Mouse (Mus musculus) layer of hippocampus, adult 2 months (tissue): ENCODE data around the gene Ninj1. TPM values are rescaled to one million over a fixed set of nuclear protein-coding genes. Genes with fewer than 3 reads are reported as not detected.

Source experiments
- DNase-seq, 2 experiments: peaks; one replicate each; pipeline ENCODE4 v3.0.0; 2022; ENCODE audit warnings: low spot score in 2 of 2
- H3K27ac ChIP-seq: fragments of 200-600 bp; 2 replicates; pipeline ENCODE4 v1.8.1; 2022
- H3K4me3 ChIP-seq: fragments of 200-600 bp; 2 replicates; pipeline ENCODE4 v1.8.1; 2022; ENCODE audit warnings: mild to moderate bottlenecking
- CTCF ChIP-seq: fragments of 200-600 bp; conservative IDR thresholded peaks from 2 replicates; pipeline ENCODE4 v1.8.1; 2022; ENCODE audit warnings: antibody characterized with exemption, mild to moderate bottlenecking, moderate library complexity
- total RNA-seq, 2 experiments: library from RNA; stranded (reverse); gene quantifications; 2 replicates each; pipeline ENCODE4 v1.2.3; 2021

The Ninj1 gene
- total RNA-seq, 2 experiments from 2014 or later: 17.9 to 20.3 TPM

DNA sequence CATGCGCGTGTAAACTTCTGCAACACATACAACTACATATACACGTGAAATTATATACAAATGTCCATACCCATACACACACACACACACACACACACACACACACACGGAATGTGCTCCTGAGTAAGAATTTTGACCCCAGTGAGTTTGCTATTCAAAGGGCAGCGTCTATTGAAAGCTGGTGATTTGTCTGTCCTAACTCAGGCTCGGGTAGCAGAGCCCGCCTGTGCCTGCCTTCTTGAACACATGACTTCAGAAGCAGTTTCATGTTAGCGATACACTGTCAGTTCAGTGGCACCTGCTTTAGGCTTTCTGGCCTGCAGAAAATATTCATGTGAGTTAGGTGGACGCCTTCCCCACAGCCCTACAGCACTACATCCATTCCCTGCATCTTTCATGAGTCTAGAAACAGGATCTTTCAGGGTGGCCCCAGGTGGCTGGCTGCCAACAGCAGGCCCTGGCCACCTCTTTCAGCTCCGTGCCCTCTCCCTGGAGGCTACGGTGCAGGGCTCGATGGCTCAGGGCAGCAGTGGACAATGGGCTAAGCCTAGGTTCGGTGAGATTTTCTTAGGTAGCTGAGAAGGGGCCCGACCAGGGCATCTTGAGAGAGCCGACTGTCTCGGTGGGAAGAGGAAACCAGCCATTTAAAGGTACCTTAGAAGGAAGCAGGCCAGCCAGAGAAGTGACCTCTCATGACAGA is 5.0 kb downstream of the Ninj1 start:
- Histone ChIP-seq H3K27ac (no peak overlapping the region), H3K4me3 (no peak overlapping the region)
- no peak for DNase-seq
- TF ChIP-seq CTCF: no peak

DNA sequence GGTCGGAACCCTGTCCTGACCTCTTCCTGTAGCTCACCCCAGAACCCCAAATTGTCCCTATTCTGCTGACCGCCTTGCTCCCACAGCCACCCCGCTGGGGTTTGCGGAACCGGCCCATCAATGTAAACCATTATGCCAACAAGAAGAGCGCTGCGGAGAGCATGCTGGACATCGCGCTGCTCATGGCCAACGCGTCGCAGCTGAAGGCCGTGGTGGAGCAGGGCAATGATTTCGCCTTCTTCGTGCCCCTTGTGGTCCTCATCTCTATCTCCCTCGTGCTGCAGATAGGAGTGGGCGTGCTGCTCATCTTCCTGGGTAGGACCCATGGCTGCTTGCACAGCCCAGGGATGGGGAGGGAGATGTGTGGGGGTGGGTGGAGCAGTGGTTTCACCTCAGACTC is 6.4 kb downstream of the Ninj1 start:
- Histone ChIP-seq H3K27ac (no peak overlapping the region), H3K4me3 (no peak overlapping the region)
- no peak for TF ChIP-seq CTCF
- DNase-seq: no peak

DNA sequence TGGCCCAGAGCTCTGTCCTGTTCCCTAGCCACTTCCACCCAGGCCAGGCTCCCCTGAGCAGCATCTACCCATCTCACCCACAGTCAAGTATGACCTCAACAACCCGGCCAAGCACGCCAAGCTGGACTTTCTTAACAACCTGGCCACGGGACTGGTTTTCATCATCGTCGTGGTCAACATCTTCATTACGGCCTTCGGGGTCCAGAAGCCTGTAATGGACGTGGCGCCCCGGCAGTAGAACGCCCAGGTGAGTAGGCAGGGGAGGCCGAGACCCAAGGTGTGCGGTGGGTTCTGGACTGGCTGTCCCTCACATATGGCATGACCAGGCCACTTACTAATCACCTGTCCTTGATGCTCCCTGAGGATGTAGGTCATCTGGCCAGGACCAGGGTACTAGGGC is 7.5 kb downstream of the Ninj1 start:
- TF ChIP-seq CTCF: no peak
- Histone ChIP-seq H3K4me3 (no peak overlapping the region), H3K27ac (no peak overlapping the region)
- DNase-seq: no peak

DNA sequence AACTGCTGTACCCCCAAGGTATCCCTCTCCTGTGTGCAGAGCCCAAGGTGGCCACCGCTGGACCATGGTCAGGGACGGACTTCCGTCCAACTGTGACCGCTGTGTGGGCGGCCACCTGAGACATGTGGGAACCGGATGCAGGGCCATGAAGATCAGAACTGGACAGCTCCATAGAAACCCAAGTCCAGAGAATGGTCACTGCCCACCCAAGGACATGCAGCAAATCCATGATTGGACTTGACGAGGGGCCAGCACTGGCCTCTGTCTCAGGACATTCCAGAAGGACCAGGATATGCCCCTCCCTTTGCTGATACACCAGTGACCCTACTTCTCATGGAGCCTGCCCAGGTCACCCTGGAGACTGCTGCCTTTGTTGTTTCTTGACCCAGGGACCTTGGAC is 8.4 kb downstream of the Ninj1 start:
- H3K4me3 ChIP-seq: no peak overlapping the region
- no peak for DNase-seq
- H3K27ac ChIP-seq: no peak overlapping the region
- TF ChIP-seq CTCF: no peak

DNA sequence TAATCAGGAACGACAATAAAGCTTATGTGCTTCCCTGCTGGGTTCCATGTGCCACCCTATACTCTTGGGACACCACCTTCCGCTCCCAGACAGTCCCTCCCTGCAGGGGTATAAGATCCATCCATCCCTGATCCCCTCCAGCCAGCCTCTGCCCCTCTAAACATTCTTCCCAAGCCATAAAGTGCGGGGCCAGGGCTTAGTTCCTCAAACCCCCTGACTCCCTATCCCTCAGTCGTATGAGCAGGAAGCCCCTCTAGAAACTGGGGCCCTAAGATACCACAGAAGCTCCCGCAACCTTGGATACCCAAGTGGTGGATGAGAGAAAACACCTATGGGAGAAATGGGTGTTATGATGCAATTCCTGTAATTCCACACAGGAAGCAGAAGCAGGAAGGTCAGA is 8.9 kb downstream of the Ninj1 start:
- Histone ChIP-seq H3K4me3 (no peak overlapping the region), H3K27ac (no peak overlapping the region)
- no peak for TF ChIP-seq CTCF
- no peak for DNase-seq

DNA sequence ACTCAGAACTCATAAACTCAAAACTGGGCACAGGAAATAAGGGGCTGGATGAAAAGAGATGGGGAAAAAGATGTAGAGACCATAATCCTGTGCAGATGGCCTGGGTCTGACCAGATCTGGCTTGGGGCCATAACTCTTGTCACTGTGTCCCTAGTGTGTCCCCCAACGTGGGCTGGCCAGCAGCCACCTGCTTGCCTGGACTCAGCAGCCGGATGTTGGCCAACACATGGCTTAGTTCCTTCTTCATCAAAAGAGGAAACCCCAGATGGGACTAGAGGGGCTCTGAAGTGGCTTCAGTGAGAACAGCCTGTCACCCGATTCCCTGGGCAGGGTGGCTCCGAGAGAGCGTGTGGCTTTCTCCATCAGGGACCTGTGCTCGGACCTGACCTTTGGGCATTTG is 9.5 kb downstream of the Ninj1 start:
- H3K27ac ChIP-seq: no peak overlapping the region
- no peak overlapping the region for H3K4me3 ChIP-seq
- no peak for TF ChIP-seq CTCF
- DNase-seq: no peak

DNA sequence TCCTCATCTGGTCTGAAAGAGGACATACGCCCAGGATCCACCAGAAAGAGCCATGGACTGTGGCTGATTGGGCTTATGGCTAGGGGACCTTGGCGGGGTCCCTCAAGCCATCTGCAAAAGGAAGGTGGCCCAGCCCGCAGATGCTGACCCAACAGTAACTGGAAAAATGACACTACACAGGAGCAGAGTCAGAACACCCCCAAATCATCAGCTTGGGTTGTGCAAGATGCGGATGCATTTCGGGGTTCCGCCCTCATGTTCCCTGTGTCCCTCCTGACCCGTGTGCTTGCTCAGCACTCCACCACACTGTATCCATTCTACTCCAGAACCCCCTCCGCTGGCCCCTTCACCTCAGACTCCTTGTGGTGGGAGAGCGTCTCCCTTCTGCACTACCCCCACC is 11.4 kb downstream of the Ninj1 start:
- DNase-seq: no peak
- no peak for TF ChIP-seq CTCF
- Histone ChIP-seq H3K27ac (no peak overlapping the region), H3K4me3 (no peak overlapping the region)

DNA sequence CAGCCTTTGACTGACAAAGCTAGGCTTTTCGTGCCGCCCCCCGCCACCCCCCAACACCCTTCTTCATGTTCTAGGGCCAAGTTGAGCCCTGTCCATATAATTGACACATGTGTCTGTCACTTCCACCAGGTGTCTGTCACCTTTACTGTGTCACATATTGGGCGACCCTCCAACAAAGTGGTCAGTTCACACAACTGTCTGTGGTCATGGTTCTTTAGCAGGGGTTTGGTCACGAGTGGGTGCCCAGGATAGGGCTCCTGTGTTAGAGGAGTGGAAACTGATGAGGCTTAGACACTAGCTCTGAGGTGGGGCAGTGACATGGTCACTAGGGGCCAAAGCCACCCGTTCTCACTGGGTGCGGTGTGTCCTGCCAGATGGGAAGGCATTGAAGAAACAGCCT is 12.6 kb downstream of the Ninj1 start:
- TF ChIP-seq CTCF: no peak
- H3K27ac ChIP-seq: no peak overlapping the region
- no peak overlapping the region for H3K4me3 ChIP-seq
- DNase-seq: no peak

DNA sequence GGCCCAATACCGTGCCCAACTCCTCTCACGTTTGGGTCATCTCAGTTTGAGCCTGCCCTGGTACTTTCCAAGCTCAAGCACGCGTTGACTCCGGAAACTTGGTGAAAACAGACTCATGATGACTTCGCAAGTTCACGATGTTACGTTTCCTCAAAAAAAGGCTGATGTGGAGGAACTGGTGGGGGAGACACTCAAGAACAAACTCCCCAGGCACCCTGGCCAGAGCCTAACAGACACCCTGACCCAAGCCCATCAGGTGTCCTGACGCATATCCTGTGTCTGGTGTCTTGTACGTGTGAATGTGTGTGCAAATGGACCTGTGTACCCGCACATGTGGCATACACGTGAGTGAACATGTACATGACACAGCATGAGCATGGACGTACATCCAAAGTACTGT is 13.4 kb downstream of the Ninj1 start:
- no peak for TF ChIP-seq CTCF
- Histone ChIP-seq H3K27ac (no peak overlapping the region), H3K4me3 (no peak overlapping the region)
- DNase-seq: no peak

DNA sequence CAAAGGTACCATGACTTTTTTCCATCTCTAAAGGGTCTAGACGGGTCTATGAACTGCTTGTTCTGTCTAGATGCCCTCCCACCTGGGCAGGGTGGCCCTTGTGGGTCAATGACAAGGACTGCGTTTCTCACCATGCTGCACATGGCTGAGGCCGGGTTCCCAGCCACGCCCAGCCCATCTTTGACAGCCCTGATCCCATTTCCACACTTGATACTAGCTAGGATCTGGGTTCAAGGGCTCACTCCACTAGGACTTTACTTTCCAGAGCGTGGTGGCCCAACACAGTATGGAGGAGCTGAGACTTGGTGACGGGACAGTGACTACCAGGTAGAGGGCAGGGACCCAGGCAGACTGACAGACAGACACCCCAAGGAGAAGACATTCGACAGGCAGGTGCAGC is 15.3 kb downstream of the Ninj1 start:
- no peak for DNase-seq
- H3K4me3 ChIP-seq: no peak overlapping the region
- TF ChIP-seq CTCF: no peak
- H3K27ac ChIP-seq: no peak overlapping the region

DNA sequence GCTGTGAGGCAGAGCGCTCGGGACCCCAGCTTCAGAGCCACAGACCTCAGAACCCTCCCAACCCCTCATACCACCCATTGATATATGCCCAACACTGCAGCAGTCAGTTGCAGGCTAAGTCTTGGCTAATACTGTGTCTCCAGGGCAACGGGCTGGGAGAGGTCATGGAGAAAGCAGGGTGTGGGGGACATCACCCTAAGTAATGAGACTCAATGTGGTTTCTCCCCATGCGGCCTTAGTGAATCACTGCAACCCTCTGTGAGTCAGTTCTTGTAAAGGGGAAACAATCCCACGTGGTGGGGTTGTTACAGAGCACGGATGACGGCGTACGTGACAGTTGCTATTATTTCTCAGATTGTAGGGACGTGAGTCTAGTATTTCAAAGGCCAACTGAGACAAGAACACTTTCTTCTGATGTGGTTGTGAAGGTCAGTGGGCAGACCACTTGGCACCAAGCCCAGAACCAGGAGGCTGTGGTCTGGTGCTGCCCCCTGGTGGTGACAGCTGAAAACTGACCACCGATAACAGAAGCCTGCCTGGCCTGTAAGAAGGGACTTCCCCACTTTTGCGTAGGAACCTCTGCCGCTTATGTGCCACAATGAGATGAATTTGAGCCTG is 18.2 kb downstream of the Ninj1 start:
- TF ChIP-seq CTCF: peak; percentile 95
- no peak overlapping the region for H3K4me3 ChIP-seq
- peak; percentile 63 to 84 for DNase-seq
- H3K27ac ChIP-seq: no peak overlapping the region

DNA sequence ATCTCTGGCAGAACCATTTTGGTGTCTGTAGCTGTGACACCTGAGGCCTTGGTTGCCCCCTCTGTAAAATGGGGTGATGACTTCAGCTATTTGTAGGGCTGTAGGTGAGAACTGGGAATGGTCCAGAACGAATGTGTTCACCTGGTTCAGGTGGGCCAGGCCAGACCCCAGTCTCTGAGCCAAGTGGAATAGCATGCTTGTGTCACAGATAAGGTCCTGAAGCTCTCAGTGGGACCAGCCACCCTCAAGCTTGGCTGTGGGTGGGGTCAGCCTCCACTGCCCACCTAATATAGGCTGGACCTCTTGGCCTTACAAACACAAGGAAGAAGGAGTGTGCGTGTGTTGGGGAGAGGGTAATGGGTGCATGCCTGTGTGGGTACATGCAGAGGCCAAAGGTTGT is 19.1 kb downstream of the Ninj1 start:
- TF ChIP-seq CTCF: no peak

DNA sequence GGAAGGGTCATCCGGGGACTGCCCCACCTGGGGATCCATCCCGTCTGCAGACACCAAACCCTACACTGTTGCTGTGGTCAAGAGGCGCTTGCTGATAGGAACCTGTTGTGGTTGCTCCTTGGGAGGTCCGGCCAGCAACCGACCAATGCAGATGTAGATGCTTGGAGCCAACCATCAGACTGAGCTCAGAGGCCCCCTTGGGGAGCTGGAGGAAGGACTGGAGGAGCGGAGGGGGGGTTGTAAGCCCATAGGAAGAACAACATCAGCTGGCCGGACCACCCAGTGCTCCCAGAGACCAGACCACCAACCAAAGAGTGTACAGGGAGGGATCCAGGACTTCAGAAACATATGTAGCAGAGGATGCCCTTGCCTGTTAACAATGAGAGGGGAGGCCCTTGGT is 22.0 kb downstream of the Ninj1 start:
- TF ChIP-seq CTCF: no peak
- Histone ChIP-seq H3K27ac (no peak overlapping the region), H3K4me3 (no peak overlapping the region)
- no peak for DNase-seq

More for the DNA sequence above, 19.1 kb downstream of the Ninj1 start:
- H3K27ac ChIP-seq: no peak overlapping the region
- no peak for DNase-seq
- no peak overlapping the region for H3K4me3 ChIP-seq

DNA sequence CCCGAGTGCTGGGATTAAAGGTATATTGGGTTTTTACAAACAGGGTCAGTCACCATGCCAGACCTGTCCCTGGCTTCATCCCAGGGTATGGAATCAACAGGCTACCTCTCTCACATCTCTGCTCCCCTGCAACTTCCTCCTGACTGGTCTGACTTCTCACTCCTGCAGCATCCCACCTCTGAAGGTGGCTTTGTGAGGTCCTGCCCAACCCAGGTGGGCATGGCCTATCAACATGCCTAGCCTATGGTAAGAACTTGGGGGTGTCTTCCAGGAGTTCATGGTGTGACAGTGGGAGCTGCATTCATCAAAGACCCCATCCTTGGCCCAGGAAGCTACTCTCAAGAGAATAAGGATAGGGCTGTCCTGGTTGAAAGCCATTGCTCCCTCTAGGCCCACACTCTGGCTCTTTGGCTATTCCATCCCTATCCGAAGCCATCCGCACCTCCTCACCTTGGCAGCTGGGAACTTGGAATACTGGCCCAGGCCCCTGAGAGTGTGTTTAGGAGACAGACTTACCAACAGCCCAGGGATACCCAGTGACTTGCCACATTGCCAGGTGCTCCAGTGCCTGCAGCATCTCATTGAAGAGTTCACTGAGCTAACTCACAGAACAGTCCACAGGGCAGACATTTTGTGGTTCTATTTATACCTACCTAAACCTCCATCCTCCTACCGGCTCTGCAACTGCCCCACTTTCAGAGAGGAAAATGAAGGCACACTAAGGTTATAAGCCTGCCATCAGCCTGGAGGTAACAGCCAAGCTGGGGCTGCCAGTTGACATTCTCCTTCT is 25.6 kb downstream of the Ninj1 start:
- no peak for TF ChIP-seq CTCF
- DNase-seq: no peak
- Histone ChIP-seq H3K4me3 (no peak overlapping the region; the same call in 1 of the 2 replicates), H3K27ac (peak overlapping the region; percentile 69; the same call in 1 of the 2 replicates)
